In the genomic region with DNA sequence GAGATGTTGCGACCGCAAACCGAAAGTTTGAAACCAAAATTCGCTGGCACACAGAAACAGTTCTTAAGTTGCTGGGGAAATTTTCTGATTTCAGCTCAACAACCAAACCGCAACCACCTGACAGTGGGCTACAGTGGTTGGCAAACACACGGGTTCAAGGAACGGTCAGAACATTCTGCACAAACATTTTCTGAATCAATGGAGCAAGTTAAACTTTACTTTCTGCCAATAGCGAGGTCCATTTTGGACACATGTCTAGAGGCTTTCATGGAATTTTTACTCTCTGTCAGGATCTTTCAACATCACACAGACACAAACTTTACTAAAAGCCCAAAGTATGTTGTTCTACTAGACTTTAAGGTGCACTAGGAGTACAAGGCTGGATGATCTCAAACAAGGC, we compare ENCODE assay signal across 21 mouse cellular contexts. TPM values are rescaled to one million over a fixed set of nuclear protein-coding genes. Genes with fewer than 3 reads are reported as not detected.
DNase-seq lines count a peak whose midpoint lies in the region; ATAC-seq and TF ChIP-seq lines count a peak whose summit lies in the region.
"Had no signal": no experiment of that assay in that cellular context is flagged by ENCODE, and none has a peak within 500 bp of the region (broad histone marks: within the 10 kb centered on the region; RNA-seq: fewer than 3 reads in every experiment).

No protein-coding gene starts in this region.

- H3K79me2 ChIP-seq in liver, adult 2 months (ENCODE audit: control insufficient read depth, insufficient read depth, low read length) = no peaks in the 10 kb centered on the region; the same call in 1 of the 2 replicates

- no peak overlapping the region for H3K27ac ChIP-seq in kidney, adult 2 months (ENCODE audit: insufficient read depth, low read depth, low read length)
- H3K27ac ChIP-seq in liver, adult 2 months (replicated peaks; ENCODE audit: insufficient read depth, low read depth, low read length) = no peak overlapping the region
- peak overlapping the region; percentile 48 for H3K27ac ChIP-seq in liver, postnatal 0 days (ENCODE audit: low read depth)
- H3K27ac ChIP-seq in liver, embryonic 11.5 days (ENCODE audit: low read depth, low read length) = no peak overlapping the region

- no peak overlapping the region for H3K4me3 ChIP-seq in kidney, adult 2 months (ENCODE audit: insufficient read depth, low read depth, low read length)
- H3K4me3 ChIP-seq in liver, adult 2 months (ENCODE audit: insufficient read depth, low read depth, low read length) = no peak overlapping the region
- no peak overlapping the region for H3K4me3 ChIP-seq in liver, postnatal 0 days (ENCODE audit: low read depth, low read length)
- H3K4me3 ChIP-seq in liver, embryonic 11.5 days (ENCODE audit: low read depth, low read length) = no peak overlapping the region

- no peak for TF ChIP-seq EP300 in liver, postnatal 0 days (IDR thresholded peaks at IDR 0.05; ENCODE audit: low read depth)

- no peak for TF ChIP-seq POLR2A in kidney, adult 2 months (IDR thresholded peaks at IDR 0.05; ENCODE audit: low read depth, low read length)
- TF ChIP-seq POLR2A in liver, adult 2 months (IDR thresholded peaks at IDR 0.05; ENCODE audit: extremely low read depth, insufficient read depth, low read length) = no peak

- 0 out of 2 replicates have a peak, but pooled peaks cover 3% of the 10 kb centered on the region for H3K4me1 ChIP-seq in kidney, adult 2 months (ENCODE audit: control insufficient read depth, insufficient read depth, low read length)
- H3K4me1 ChIP-seq in liver, adult 2 months (ENCODE audit: control insufficient read depth, insufficient read depth, low read length) = peaks cover 5% of the 10 kb centered on the region
- H3K4me1 ChIP-seq in liver, postnatal 0 days (ENCODE audit: insufficient read depth) = peaks cover 4% of the 10 kb centered on the region
- H3K4me1 ChIP-seq in liver, embryonic 11.5 days (replicated peaks; ENCODE audit: control insufficient read depth, insufficient read depth, low read length) = no peaks in the 10 kb centered on the region

- peak; percentile 51 for ATAC-seq in liver, postnatal 0 days
- no peak for ATAC-seq in liver, embryonic 11.5 days (replicated peaks; ENCODE audit: low FRiP score)
- ATAC-seq: activated CD4-positive, CD25-positive, alpha-beta regulatory T cell, adult 4 months; CD4-positive, CD25-positive, alpha-beta regulatory T cell, adult 4 months; Patski had no signal

- TF ChIP-seq CTCF in kidney, adult 2 months (conservative IDR thresholded peaks at IDR 0.05; ENCODE audit: insufficient read depth, insufficient read length, low read depth, low read length) = no peak
- no peak for TF ChIP-seq CTCF in liver, adult 2 months (IDR thresholded peaks at IDR 0.05; ENCODE audit: low read depth, low read length)
- TF ChIP-seq CTCF in liver, postnatal 0 days (IDR thresholded peaks at IDR 0.05; ENCODE audit: low read depth) = no peak

- WGBS in kidney, adult 2 months = 89% methylated on average over 8 of the region's 8 CpGs
- 65% methylated on average over 8 of the region's 8 CpGs for WGBS in liver, adult 2 months
- WGBS in liver, postnatal 0 days (ENCODE audit: insufficient replicate concordance) = 81% methylated on average over 8 of the region's 8 CpGs
- WGBS in liver, embryonic 11.5 days = 94% methylated on average over 8 of the region's 8 CpGs

- DNase-seq in kidney, adult 2 months = peak; percentile 23
- DNase-seq in kidney, postnatal 14 days = no peak
- peak; percentile 59 for DNase-seq in liver, adult 2 months (ENCODE audit: extremely low read depth, low read depth, low spot score)
- DNase-seq in liver = no peak
- no peak for DNase-seq in liver, postnatal 0 days
- DNase-seq in liver, embryonic 11.5 days (ENCODE audit: low spot score) = no peak
- peak; percentile 35 for DNase-seq in testis, postnatal 10 days (ENCODE audit: low spot score)
- no peak for DNase-seq in testis, postnatal 14 days (ENCODE audit: low spot score)
- DNase-seq: adrenal gland, adult 2 months; adrenal gland, adult 8-10 months; adrenal gland, postnatal 10 days; adrenal gland, postnatal 14 days; adrenal gland, postnatal 25 days; adrenal gland, postnatal 36 days; B cell, adult 2 months; cerebellum, adult 11 months; cerebellum, adult 11-12 months had no signal

- H3K4me2 ChIP-seq in liver, postnatal 0 days (ENCODE audit: low read depth, low read length) = no peak overlapping the region
- H3K4me2 ChIP-seq in liver, embryonic 11.5 days = no peak overlapping the region

- peaks cover 2% of the 10 kb centered on the region; the same call in 1 of the 2 replicates for H3K36me3 ChIP-seq in kidney, adult 2 months (ENCODE audit: control insufficient read depth, insufficient read depth, low read length)
- peaks cover 13% of the 10 kb centered on the region; the same call in 1 of the 2 replicates for H3K36me3 ChIP-seq in liver, adult 2 months (ENCODE audit: control insufficient read depth, insufficient read depth, low read length)
- H3K36me3 ChIP-seq in liver, postnatal 0 days (replicated peaks; ENCODE audit: insufficient read depth, low read length) = peaks cover 20% of the 10 kb centered on the region
- H3K36me3 ChIP-seq in liver, embryonic 11.5 days (ENCODE audit: control insufficient read depth, insufficient read depth, low read length) = peaks cover 48% of the 10 kb centered on the region

- no peak overlapping the region for H3K9ac ChIP-seq in liver, adult 2 months (ENCODE audit: low read depth, low read length)
- no peak overlapping the region for H3K9ac ChIP-seq in liver, postnatal 0 days (replicated peaks)
- H3K9ac ChIP-seq in liver, embryonic 11.5 days (ENCODE audit: low read depth, low read length) = no peak overlapping the region

- H3K9me3 ChIP-seq in liver, postnatal 0 days (ENCODE audit: low read length) = peaks cover 16% of the 10 kb centered on the region
- H3K9me3 ChIP-seq in liver, embryonic 11.5 days (ENCODE audit: control insufficient read depth, low read length) = peaks cover 22% of the 10 kb centered on the region

- H3K27me3 ChIP-seq in kidney, adult 2 months (replicated peaks; ENCODE audit: control insufficient read depth, insufficient read depth, low read length) = no peaks in the 10 kb centered on the region
- H3K27me3 ChIP-seq in liver, adult 2 months (ENCODE audit: control insufficient read depth, insufficient read depth, low read length) = no peaks in the 10 kb centered on the region
- H3K27me3 ChIP-seq in liver, postnatal 0 days (ENCODE audit: insufficient read depth, low read length) = no peaks in the 10 kb centered on the region
- H3K27me3 ChIP-seq in liver, embryonic 11.5 days (replicated peaks; ENCODE audit: control insufficient read depth, insufficient read depth, low read length) = no peaks in the 10 kb centered on the region
- H3K27me3 ChIP-seq: CH12.LX, Patski had no signal

RNA-seq across cellular contexts. Expression of a gene that starts 6.2 kb away (rescaled TPM):
- 1.6 and 1.9 TPM in 2 replicates for polyA plus RNA-seq in kidney, adult 2 months (2012; rRNA removed)
- 8.4 and 9.2 TPM in 2 replicates for total RNA-seq in liver, adult 2 months (2014; rRNA removed)
- 0.82 and 0.83 TPM in 2 replicates for polyA plus RNA-seq in liver, adult 2 months (2012; rRNA removed)
- polyA plus RNA-seq in liver, postnatal 0 days (2015; fragmentation: Nextera tagmentation; extraction: Ambion mirVana) = 6.3 and 7.0 TPM in 2 replicates
- 31.1 and 34.4 TPM in 2 replicates for polyA plus RNA-seq in liver, embryonic 11.5 days (2014; fragmentation: Nextera tagmentation; extraction: Ambion mirVana)

RNA-seq across cellular contexts. Expression of a gene that starts 6.3 kb away (rescaled TPM):
- 10.4 and 13.2 TPM in 2 replicates for polyA plus RNA-seq in kidney, adult 2 months (2012; rRNA removed)
- total RNA-seq in liver, adult 2 months (2014; rRNA removed) = 19.9 and 24.6 TPM in 2 replicates
- polyA plus RNA-seq in liver, adult 2 months (2012; rRNA removed) = 5.2 and 5.7 TPM in 2 replicates
- polyA plus RNA-seq in liver, postnatal 0 days (2015; fragmentation: Nextera tagmentation; extraction: Ambion mirVana) = 15.8 and 16.4 TPM in 2 replicates
- 22.8 and 25.6 TPM in 2 replicates for polyA plus RNA-seq in liver, embryonic 11.5 days (2014; fragmentation: Nextera tagmentation; extraction: Ambion mirVana)

Comparison
In these comparisons a context has a peak if more than half of its experiments do, and no peak if none do; other contexts are left out.
1. DNase-seq: peak in kidney, adult 2 months (single experiment), liver, adult 2 months (single experiment) and testis, postnatal 10 days (single experiment); none in kidney, postnatal 14 days (single experiment), liver (single experiment), liver, postnatal 0 days (single experiment), liver, embryonic 11.5 days (single experiment) and testis, postnatal 14 days (single experiment).